7 mouse cellular contexts compared by ENCODE assay signal in the genomic region with DNA sequence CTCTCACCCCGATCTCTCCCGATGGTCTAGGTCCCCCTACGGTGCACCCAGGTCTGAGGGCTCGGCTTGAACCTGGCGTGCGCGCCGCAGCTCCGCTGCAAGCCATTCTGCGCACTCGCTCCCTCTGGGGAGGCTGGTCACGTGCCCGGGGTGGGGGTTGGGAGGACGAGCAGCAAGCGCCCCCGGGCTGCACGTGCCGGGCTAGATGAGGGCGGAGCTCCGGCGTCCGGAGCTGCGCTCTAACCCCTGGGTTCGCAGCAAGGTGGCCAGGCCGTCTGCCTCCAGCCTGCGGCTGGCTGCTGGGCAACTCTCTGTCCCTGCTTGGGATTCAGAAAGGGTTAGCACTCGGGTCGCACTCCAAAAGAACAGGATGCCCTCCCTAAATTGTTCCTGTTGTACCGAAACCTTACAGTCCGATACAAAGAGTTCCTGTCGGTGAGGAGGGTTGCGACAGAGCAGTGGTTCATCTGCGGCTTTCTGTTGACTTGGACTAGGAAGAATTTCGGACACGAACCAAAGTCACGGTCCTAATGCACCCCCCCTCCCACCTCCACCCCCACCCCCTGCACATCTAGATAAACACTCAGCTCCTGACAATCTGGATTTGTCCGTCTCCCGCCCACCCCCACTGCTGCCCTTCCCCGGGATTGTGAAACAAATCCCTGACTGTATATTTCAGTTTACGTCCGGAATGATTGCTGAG. TPM values are rescaled to one million over a fixed set of nuclear protein-coding genes. Genes with fewer than 3 reads are reported as not detected.
DNase-seq lines count a peak whose midpoint lies in the region; ATAC-seq lines count a peak whose summit lies in the region.

No protein-coding gene starts in this region.

- DNase-seq in adrenal gland, adult 18-20 months (ENCODE audit: low spot score in 2 of 2) = peak; percentile 98 to 99
- peak; percentile 96 for DNase-seq in embryo, embryonic 11 days
- DNase-seq in gastrocnemius, postnatal 36 days = peak; percentile 86 to 88
- peak; percentile 89 to 90 for DNase-seq in left cerebral cortex, postnatal 36 days (ENCODE audit: low spot score in 2 of 2)
- peak; percentile 98 for DNase-seq in midbrain, embryonic 11.5 days (ENCODE audit: low spot score, missing footprints)
- DNase-seq in skeletal muscle tissue, adult 2 months (ENCODE audit: low read depth, low spot score) = peak; percentile 86

- H3K27me3 ChIP-seq in intestine, embryonic 16.5 days (replicated peaks; ENCODE audit: control insufficient read depth, insufficient read depth, low read length) = no peaks in the 10 kb centered on the region
- peaks cover 13% of the 10 kb centered on the region for H3K27me3 ChIP-seq in midbrain, embryonic 11.5 days (ENCODE audit: control insufficient read depth, insufficient read depth, low read length)

- H3K4me1 ChIP-seq in intestine, embryonic 16.5 days (ENCODE audit: control insufficient read depth, insufficient read depth, low read length) = no peaks in the 10 kb centered on the region; the same call in 1 of the 2 replicates
- H3K4me1 ChIP-seq in midbrain, embryonic 11.5 days (ENCODE audit: control insufficient read depth, insufficient read depth, low read length) = peaks cover 10% of the 10 kb centered on the region; the same call in 1 of the 2 replicates

- peak overlapping the region; percentile 68 for H3K4me3 ChIP-seq in intestine, embryonic 16.5 days (ENCODE audit: low read length)
- peak overlapping the region; percentile 48 for H3K4me3 ChIP-seq in midbrain, embryonic 11.5 days (ENCODE audit: low read depth, low read length)

- intact Hi-C loops in gastrocnemius, postnatal 36 days (cut with DNase I) = no loop called here
- intact Hi-C loops in left cerebral cortex, postnatal 36 days (cut with DNase I) = loop anchor here (2.0 kb wide), 1 partner anchor 63 kb away; no protein-coding TSS in a partner anchor

- peak; percentile 94 for ATAC-seq in intestine, embryonic 16.5 days
- peak; percentile 96 for ATAC-seq in midbrain, embryonic 11.5 days (ENCODE audit: low FRiP score)

- WGBS in intestine, embryonic 16.5 days = under 1% methylated on average over 41 of the region's 41 CpGs
- WGBS in midbrain, embryonic 11.5 days = under 1% methylated on average over 41 of the region's 41 CpGs

- H3K36me3 ChIP-seq in intestine, embryonic 16.5 days (ENCODE audit: control insufficient read depth, insufficient read depth, low read length) = no peaks in the 10 kb centered on the region
- H3K36me3 ChIP-seq in midbrain, embryonic 11.5 days (ENCODE audit: control insufficient read depth, insufficient read depth, low read length) = no peaks in the 10 kb centered on the region

- H3K4me2 ChIP-seq in intestine, embryonic 16.5 days (ENCODE audit: low read depth, low read length) = peak overlapping the region; percentile 92
- H3K4me2 ChIP-seq in midbrain, embryonic 11.5 days = peak overlapping the region; percentile 94

- peak overlapping the region; percentile 85 for H3K9ac ChIP-seq in intestine, embryonic 16.5 days (ENCODE audit: low read depth, low read length)
- H3K9ac ChIP-seq in midbrain, embryonic 11.5 days (ENCODE audit: low read length) = peak overlapping the region; percentile 74

- H3K27ac ChIP-seq in intestine, embryonic 16.5 days (ENCODE audit: low read length) = peak overlapping the region; percentile 98
- H3K27ac ChIP-seq in midbrain, embryonic 11.5 days (ENCODE audit: low read depth, low read length) = peak overlapping the region; percentile 49

- H3K9me3 ChIP-seq in intestine, embryonic 16.5 days (ENCODE audit: control insufficient read depth, low read length) = no peaks in the 10 kb centered on the region
- no peaks in the 10 kb centered on the region for H3K9me3 ChIP-seq in midbrain, embryonic 11.5 days (ENCODE audit: control insufficient read depth, low read length)

RNA-seq across cellular contexts. Expression of a gene that starts 57.2 kb away (rescaled TPM):
- 100 to 1,000 TPM; 133 to 140 TPM for total RNA-seq in adrenal gland, adult 18-20 months (2021)
- 10 to 100 TPM; 91.0 to 92.4 TPM for total RNA-seq in gastrocnemius, postnatal 36 days (2021)
- polyA plus RNA-seq in intestine, embryonic 16.5 days (2015; fragmentation: Nextera tagmentation; extraction: Ambion mirVana) = 378 and 400 TPM in 2 replicates
- 100 to 1,000 TPM; 134 to 137 TPM for total RNA-seq in left cerebral cortex, postnatal 36 days (2021)
- polyA plus RNA-seq in midbrain, embryonic 11.5 days (2014; fragmentation: Nextera tagmentation; extraction: Ambion mirVana) = 532 and 574 TPM in 2 replicates

Comparison
In these comparisons a context has a peak if more than half of its experiments do, and no peak if none do; other contexts are left out.
1. Peak in every context shown above with its lines: DNase-seq, ATAC-seq, H3K4me3 ChIP-seq and H3K27ac ChIP-seq.